Mouse (Mus musculus): ENCODE data around the gene Tmcc3. TPM values are rescaled to one million over a fixed set of nuclear protein-coding genes. Genes with fewer than 3 reads are reported as not detected.

Tmcc3 gene
- total and polyA plus RNA-seq, 3 experiments, result 15.3 to 35.1 (median 29.8) TPM

GRCm38 (mm10) chr10:94640067-94640466 is 328.3 kb downstream of the Tmcc3 start:
- no peaks in the 10 kb centered on the region for H3K36me3 ChIP-seq (ENCODE audit: control insufficient read depth, insufficient read depth, low read length)
- WGBS, result 51% methylated on average over 5 of the region's 5 CpGs
- H3K4me1 ChIP-seq (ENCODE audit: control insufficient read depth, insufficient read depth, low read length), result no peaks in the 10 kb centered on the region
- H3K9ac ChIP-seq (ENCODE audit: low read depth, low read length), result no peak overlapping the region
- intact Hi-C loops (cut with DNase I), result no loop called here
- TF ChIP-seq POLR2A (IDR thresholded peaks at IDR 0.05; ENCODE audit: insufficient read depth, low read depth, low read length) (no peak), EP300 (IDR thresholded peaks at IDR 0.05; ENCODE audit: insufficient read depth, low read depth, low read length) (no peak), CTCF (IDR thresholded peaks at IDR 0.05) (no peak)
- no peak overlapping the region for H3K27ac ChIP-seq
- H3K27me3 ChIP-seq (ENCODE audit: control insufficient read depth, insufficient read depth, low read length), result no peaks in the 10 kb centered on the region
- no peak overlapping the region for H3K4me3 ChIP-seq
- H3K79me2 ChIP-seq (replicated peaks; ENCODE audit: control insufficient read depth, insufficient read depth, low read length), result no peaks in the 10 kb centered on the region
- DNase-seq, result no peak

Small RNA genes within 50 kb of the gene (microRNA-seq; reads per million reads assigned to microRNA genes)
- 0.77 to 1.1 reads per million in 2 experiments for gene Mir7211

Other genes with a start within 250 kb of the Tmcc3 start
- 1 to 10 TPM; 6.1 to 6.6 TPM for gene Nr2c1, start 163.9 kb upstream of the Tmcc3 start, total RNA-seq (2021)
- gene Nr2c1, start 163.9 kb upstream of the Tmcc3 start, polyA plus RNA-seq (2012; rRNA removed), result 3.3 and 4.3 TPM in 2 replicates
- 100 to 1,000 TPM; 804 to 870 TPM for gene Ndufa12, start 113.2 kb upstream of the Tmcc3 start, total RNA-seq (2021)
- gene Ndufa12, start 113.2 kb upstream of the Tmcc3 start, polyA plus RNA-seq (2012; rRNA removed), result 434 and 515 TPM in 2 replicates
- gene Gm4792, start 13.2 kb upstream of the Tmcc3 start, total RNA-seq (2021), result not detected
- not detected in 2 replicates for gene Gm4792, start 13.2 kb upstream of the Tmcc3 start, polyA plus RNA-seq (2012; rRNA removed)